Mouse (Mus musculus) bone marrow macrophage, adult 2 months (primary cell): ENCODE data around the gene D230025D16Rik.

Source experiments
- CTCF ChIP-seq: IDR thresholded peaks from 2 replicates; pipeline ENCODE4 v1.5.1; 2012; ENCODE audit warnings: low read depth, mild to moderate bottlenecking, low read length, moderate library complexity
- POLR2A ChIP-seq: IDR thresholded peaks from 2 replicates; pipeline ENCODE4 v1.6.1; 2012; ENCODE audit warnings: mild to moderate bottlenecking, low read depth, low read length, borderline replicate concordance

GRCm38 (mm10) chr8:105290554-105291314 is 65.8 kb downstream of the D230025D16Rik start:
- peak; percentile 83 for TF ChIP-seq CTCF
- no peak for TF ChIP-seq POLR2A
